Mouse (Mus musculus) spleen, adult 2 months (tissue): ENCODE data around the gene Mpnd. TPM values are rescaled to one million over a fixed set of nuclear protein-coding genes. Genes with fewer than 3 reads are reported as not detected.

ENCODE experiments used
- DNase-seq, 2 experiments: peaks; one replicate each; pipeline versions ENCODE4 v3.0.0 to v3.0.0-alpha.2; 2012 to 2021; ENCODE audit warnings: low spot score in 2 of 2, low read depth in 1 of 2
- H3K27ac ChIP-seq: fragments of 200-500 bp; 2 replicates; pipeline ENCODE4 v1.5.1; 2012; ENCODE audit warnings: low read length, inconsistent platforms; ENCODE audit not compliant: insufficient read depth
- H3K27me3 ChIP-seq: fragments of 200-500 bp; 2 replicates; pipeline ENCODE4 v1.6.1; 2012; ENCODE audit warnings: mild to moderate bottlenecking, moderate library complexity, low read length, inconsistent platforms; ENCODE audit not compliant: control insufficient read depth, insufficient read depth
- H3K36me3 ChIP-seq: fragments of 200-500 bp; 2 replicates; pipeline ENCODE4 v1.6.1; 2012; ENCODE audit warnings: mild to moderate bottlenecking, low read length, inconsistent platforms; ENCODE audit not compliant: control insufficient read depth, insufficient read depth
- H3K4me1 ChIP-seq: fragments of 200-500 bp; 2 replicates; pipeline ENCODE4 v1.6.1; 2011; ENCODE audit warnings: inconsistent platforms; ENCODE audit not compliant: control insufficient read depth, insufficient read depth, insufficient read length
- H3K4me3 ChIP-seq: fragments of 200-500 bp; 2 replicates; pipeline ENCODE4 v1.5.1; 2011; ENCODE audit warnings: mild to moderate bottlenecking, inconsistent platforms; ENCODE audit not compliant: insufficient read depth, insufficient read length; ENCODE audit errors: extremely low read depth
- CTCF ChIP-seq: fragments of 200-500 bp; IDR thresholded peaks from 2 replicates; pipeline ENCODE4 v1.5.1; 2011; ENCODE audit warnings: mild to moderate bottlenecking, inconsistent platforms; ENCODE audit not compliant: insufficient read depth, insufficient read length, insufficient replicate concordance; ENCODE audit errors: extremely low read depth
- POLR2A ChIP-seq: fragments of 200-500 bp; IDR thresholded peaks from 2 replicates; pipeline ENCODE4 v1.6.1; 2011; ENCODE audit warnings: low read depth, low read length, inconsistent platforms
- WGBS: fragments of 180-500 bp; shearing (Covaris S2); methylation state at CpG from one replicate; pipeline ENCODE4 v1.1.7; 2018; 5-methylcytosine and 5-hydroxymethylcytosine counted together
- polyA plus RNA-seq: library from polyadenylated mRNA; depleted of rRNA; stranded (reverse); fragments of >200 nt; gene quantifications from 2 replicates; pipeline ENCODE4 v1.2.3, GENCODE M21; 2012

Gene Mpnd
- polyA plus RNA-seq, 1 experiment, result 76.7 TPM

DNA sequence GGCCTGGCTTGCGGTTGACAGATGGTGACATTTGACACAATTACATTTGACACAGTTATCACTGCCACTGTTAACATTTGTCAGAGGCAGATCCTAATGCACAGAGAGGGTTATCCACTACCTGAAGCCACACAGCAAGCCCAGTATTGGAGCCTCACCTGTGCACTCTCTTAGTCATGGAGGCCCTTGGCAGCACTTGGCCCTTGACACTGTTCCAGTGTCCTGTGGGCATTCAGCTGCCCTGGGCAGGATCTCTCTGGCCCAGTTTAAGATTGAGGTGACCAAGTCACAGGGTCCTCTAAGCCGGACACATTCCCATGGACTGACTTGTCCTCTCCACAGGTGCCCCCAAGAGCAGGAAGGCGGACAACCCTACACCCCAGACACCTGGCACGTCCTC is 38.3 kb upstream of the Mpnd start:
- no peak for DNase-seq
- Histone ChIP-seq H3K4me3 (no peak overlapping the region), H3K4me1 (peaks cover 4% of the 10 kb centered on the region), H3K36me3 (peaks cover 28% of the 10 kb centered on the region), H3K27me3 (peaks cover 10% of the 10 kb centered on the region), H3K27ac (no peak overlapping the region)
- 93% methylated on average over 4 of the region's 4 CpGs for WGBS
- TF ChIP-seq POLR2A (no peak), CTCF (no peak)

DNA sequence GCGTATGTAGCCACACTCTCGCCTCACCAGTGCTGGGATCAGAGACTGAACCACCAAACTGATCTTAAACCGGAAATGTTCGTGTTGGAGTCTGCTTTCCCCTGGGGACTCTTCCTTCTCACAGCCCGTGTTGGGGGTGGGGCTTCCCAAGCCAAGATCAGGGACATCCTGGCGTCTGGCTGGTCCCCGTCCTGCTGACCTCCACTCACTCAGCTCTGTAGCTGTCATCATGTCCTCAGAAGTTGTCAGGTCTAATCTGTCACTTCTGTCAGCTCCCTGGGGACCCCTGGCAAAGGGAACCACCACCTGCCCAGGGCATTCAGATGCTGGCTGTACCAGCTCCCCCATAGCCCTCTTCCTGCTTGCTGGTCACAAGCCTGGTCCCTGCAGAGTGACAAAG is 37.3 kb upstream of the Mpnd start:
- peaks cover 10% of the 10 kb centered on the region for H3K27me3 ChIP-seq
- H3K4me1 ChIP-seq, result peaks cover 4% of the 10 kb centered on the region
- WGBS, result 73% methylated on average over 7 of the region's 7 CpGs
- no peak for DNase-seq
- TF ChIP-seq POLR2A, result no peak
- TF ChIP-seq CTCF, result no peak
- no peak overlapping the region for H3K27ac ChIP-seq
- H3K4me3 ChIP-seq, result no peak overlapping the region
- peaks cover 28% of the 10 kb centered on the region for H3K36me3 ChIP-seq

DNA sequence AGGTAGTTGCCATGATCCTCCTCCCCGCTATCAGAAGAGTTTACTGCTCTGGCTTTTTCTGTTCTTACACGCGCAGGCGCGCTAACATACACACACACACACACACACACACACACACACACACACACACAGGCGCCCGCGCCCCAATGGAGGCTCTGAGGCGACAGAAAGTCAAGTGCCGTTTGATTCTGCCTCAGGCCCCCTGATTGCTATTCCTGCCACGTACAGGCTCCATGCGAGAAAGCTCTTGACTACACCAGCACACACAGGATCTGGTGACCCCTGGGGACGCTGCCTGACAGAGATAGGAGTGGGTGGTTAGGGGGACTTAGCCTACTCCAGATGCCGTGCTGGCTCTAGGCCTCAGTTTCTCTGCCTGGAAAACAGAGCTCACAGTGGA is 36.0 kb upstream of the Mpnd start:
- Histone ChIP-seq H3K4me1 (peaks cover 4% of the 10 kb centered on the region), H3K27ac (no peak overlapping the region), H3K4me3 (no peak overlapping the region), H3K36me3 (peaks cover 22% of the 10 kb centered on the region), H3K27me3 (peaks cover 10% of the 10 kb centered on the region)
- DNase-seq, result no peak
- 51% methylated on average over 14 of the region's 14 CpGs for WGBS
- TF ChIP-seq CTCF, result no peak
- no peak for TF ChIP-seq POLR2A

DNA sequence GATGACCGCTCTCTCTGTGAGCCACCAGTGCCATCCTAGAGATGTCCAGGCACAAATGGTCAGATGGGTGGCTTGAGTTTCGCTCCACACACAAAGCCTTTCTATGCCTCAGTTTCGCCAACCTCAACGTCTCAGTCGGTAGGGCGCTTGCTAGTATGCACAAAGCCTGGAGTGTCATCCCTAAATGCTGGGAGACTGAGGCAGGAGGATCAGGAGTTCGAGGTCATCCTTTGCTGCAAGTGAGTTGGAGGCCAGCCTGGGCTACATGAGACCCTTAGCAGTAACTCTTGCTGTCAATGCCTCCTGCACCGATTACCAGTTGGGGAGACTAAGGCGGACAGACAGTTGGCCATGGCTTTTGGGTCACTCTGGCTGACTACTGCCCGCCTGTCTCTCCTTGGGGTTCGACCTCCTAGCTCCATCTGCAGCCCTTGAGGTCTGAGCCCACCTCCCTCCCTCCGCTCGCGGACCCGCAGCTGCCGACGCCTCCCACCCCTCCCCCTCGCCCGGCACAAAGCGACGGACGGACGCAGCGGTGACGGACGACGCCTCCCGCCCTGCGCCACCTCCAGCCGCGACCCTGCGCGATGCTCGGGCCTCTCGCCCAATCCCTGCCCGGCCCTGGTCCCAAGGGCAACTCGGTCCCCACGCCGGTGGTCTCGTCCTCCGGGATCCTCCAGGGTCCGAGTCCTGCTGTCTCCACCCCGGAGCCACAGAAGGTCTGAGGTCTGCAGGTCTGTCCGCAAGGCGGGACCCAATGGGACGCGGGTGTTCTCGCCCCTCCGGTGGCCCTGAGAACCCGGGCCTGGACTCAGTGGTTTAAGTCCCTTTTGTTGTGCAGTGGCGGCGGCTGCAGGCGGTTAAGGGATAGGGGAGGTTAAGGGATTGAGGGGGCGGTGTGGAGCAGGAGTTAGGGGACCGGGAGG is 35.3 kb upstream of the Mpnd start, which contains the start of gene Shd:
Gene Shd, plus strand, starts transcription at position 502 of the 926 bp plus-strand sequence.
- Histone ChIP-seq H3K36me3 (peaks cover 18% of the 10 kb centered on the region), H3K27ac (no peak within 1 kb of the TSS), H3K4me1 (peaks cover 4% of the 10 kb centered on the region), H3K4me3 (peak within 1 kb of the TSS; percentile 33; the same call in 1 of the 2 replicates), H3K27me3 (peaks cover 10% of the 10 kb centered on the region)
- TF ChIP-seq POLR2A, result no peak
- TF ChIP-seq CTCF, result no peak
- 11% methylated on average over 50 of the region's 55 CpGs for WGBS
- DNase-seq, result no peak

DNA sequence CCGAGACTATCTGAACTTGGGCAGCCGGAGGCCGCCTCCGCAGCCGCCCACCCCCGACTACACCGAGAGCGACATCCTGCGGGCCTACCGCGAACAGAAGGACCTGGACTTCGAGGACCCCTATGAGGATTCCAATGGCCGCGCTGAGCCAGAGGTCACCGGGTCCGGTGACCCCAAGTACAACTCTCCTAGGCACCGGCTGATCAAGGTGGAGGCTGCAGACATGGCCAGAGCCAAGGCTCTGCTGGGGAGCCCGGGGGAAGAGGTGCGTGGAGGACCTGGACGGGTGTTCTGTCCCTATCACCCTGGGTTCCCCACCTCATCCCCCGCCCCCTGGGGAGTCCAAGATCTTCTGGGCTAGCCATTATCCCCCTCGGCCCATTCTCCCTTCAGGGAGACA is 34.1 kb upstream of the Mpnd start:
- Histone ChIP-seq H3K27ac (no peak overlapping the region), H3K4me3 (no peak overlapping the region), H3K27me3 (peaks cover 10% of the 10 kb centered on the region), H3K4me1 (peaks cover 4% of the 10 kb centered on the region), H3K36me3 (peaks cover 10% of the 10 kb centered on the region)
- DNase-seq, result no peak
- WGBS, result 53% methylated on average over 22 of the region's 22 CpGs
- TF ChIP-seq POLR2A (no peak), CTCF (no peak)

DNA sequence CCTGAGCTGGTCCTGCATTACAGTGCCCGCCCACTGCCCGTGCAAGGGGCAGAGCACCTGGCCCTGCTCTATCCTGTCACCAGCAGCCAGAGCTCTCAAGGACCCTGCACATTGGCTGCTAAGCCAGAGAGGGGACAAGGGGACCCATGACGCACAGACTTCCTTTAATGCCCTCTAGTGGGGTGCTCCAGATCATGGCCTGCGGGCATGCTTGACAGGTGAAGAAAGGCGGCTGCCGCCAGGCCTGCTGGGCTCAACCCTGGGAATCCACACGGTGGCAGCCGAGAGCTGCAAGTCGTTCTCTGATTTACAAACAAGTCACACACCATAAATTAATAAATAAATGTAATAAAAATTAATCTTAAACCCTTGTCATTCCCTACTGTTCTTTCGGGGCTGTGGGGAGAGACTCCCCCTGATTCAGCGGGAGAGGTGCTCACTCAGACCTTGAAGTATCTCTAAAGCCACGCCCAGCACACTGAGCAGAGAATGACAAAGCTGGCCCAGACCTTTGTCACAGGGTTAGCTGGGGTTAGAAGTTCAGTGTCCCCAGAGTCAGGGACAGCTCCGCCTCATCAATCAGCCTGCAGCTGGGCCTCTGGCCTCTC is 29.2 kb upstream of the Mpnd start:
- Histone ChIP-seq H3K27me3 (peaks cover 2% of the 10 kb centered on the region; the same call in 1 of the 2 replicates), H3K36me3 (no peaks in the 10 kb centered on the region), H3K4me1 (no peaks in the 10 kb centered on the region), H3K4me3 (no peak overlapping the region), H3K27ac (no peak overlapping the region)
- TF ChIP-seq POLR2A, result no peak
- peak; percentile 84 for TF ChIP-seq CTCF
- 21% methylated on average over 13 of the region's 13 CpGs for WGBS
- peak; percentile 47 to 58 for DNase-seq
